Mouse (Mus musculus) ES-E14 (cell line): ENCODE results near the gene Tsen2. TPM values are rescaled to one million over a fixed set of nuclear protein-coding genes. Genes with fewer than 3 reads are reported as not detected.

ENCODE experiments used
- DNase-seq: peaks from one replicate; pipeline ENCODE4 v3.0.0-alpha.2; 2013; ENCODE audit warnings: low read depth, low spot score
- H3K27ac ChIP-seq: 2 replicates; pipeline ENCODE4 v1.5.1; 2012; ENCODE audit warnings: low read depth, mild to moderate bottlenecking, low read length, moderate library complexity, mixed read lengths; ENCODE audit not compliant: poor library complexity, insufficient read depth, severe bottlenecking
- H3K36me3 ChIP-seq: 2 replicates; pipeline ENCODE4 v1.6.1; 2012; ENCODE audit warnings: mild to moderate bottlenecking, low read length, moderate library complexity, mixed read lengths; ENCODE audit not compliant: control insufficient read depth, poor library complexity, insufficient read depth, severe bottlenecking
- H3K4me1 ChIP-seq, 2 experiments: fragments of 150-350 bp in 1 of 2; sonication (generic) in 1 of 2; 2 replicates each; pipeline ENCODE4 v1.6.1; 2012; ENCODE audit warnings: low read length in 2 of 2, mild to moderate bottlenecking in 1 of 2, mixed read lengths in 1 of 2; ENCODE audit not compliant: control insufficient read depth in 2 of 2, insufficient read depth in 2 of 2, poor library complexity in 1 of 2
- H3K4me3 ChIP-seq, 2 experiments: fragments of 150-350 bp in 1 of 2; sonication (generic) in 1 of 2; 2 replicates each; pipeline ENCODE4 v1.5.1; 2012; ENCODE audit warnings: low read length in 2 of 2, low read depth in 1 of 2, mild to moderate bottlenecking in 1 of 2, mixed read lengths in 1 of 2; ENCODE audit not compliant: insufficient read depth in 1 of 2, poor library complexity in 1 of 2, severe bottlenecking in 1 of 2
- H3K9ac ChIP-seq: 2 replicates; pipeline ENCODE4 v1.6.1; 2012; ENCODE audit warnings: low read depth, mild to moderate bottlenecking, low read length, mixed read lengths; ENCODE audit not compliant: poor library complexity, insufficient read depth, severe bottlenecking
- H3K9me3 ChIP-seq: fragments of 150-350 bp; sonication (generic); 2 replicates; pipeline ENCODE4 v1.6.1; 2012; ENCODE audit warnings: low read depth, mild to moderate bottlenecking, low read length; ENCODE audit not compliant: control insufficient read depth, insufficient read depth
- CHD2 ChIP-seq: IDR thresholded peaks from 2 replicates; pipeline ENCODE4 v1.6.1; 2014; ENCODE audit warnings: mild to moderate bottlenecking, low read depth, low read length, inconsistent platforms
- HCFC1 ChIP-seq: IDR thresholded peaks from 2 replicates; pipeline ENCODE4 v1.6.1; 2012; ENCODE audit warnings: low read length, inconsistent platforms, borderline replicate concordance; ENCODE audit not compliant: insufficient read depth
- MAFK ChIP-seq: IDR thresholded peaks from 2 replicates; pipeline ENCODE4 v1.6.1; 2014; ENCODE audit warnings: mild to moderate bottlenecking, low read depth, low read length, inconsistent platforms; ENCODE audit not compliant: insufficient read depth
- ZC3H11A ChIP-seq: IDR thresholded peaks from 2 replicates; pipeline ENCODE4 v1.6.1; 2012; ENCODE audit warnings: low read depth, mild to moderate bottlenecking, inconsistent platforms, low read length, borderline replicate concordance
- ZNF384 ChIP-seq: IDR thresholded peaks from 2 replicates; pipeline ENCODE4 v1.6.1; 2012; ENCODE audit warnings: low read depth, low read length, inconsistent platforms
- in situ Hi-C, 2 experiments: fragments of 600-800 bp; cut with MboI; formaldehyde crosslinking; loops; one replicate each; pipeline ENCODE4 v1.15.1; 2025; ENCODE audit warnings: low sequenced_read_pairs in 2 of 2, inconsistent platforms in 1 of 2; ENCODE audit not compliant: unreplicated experiment in 2 of 2
- total RNA-seq: library from RNA; depleted of rRNA; stranded (reverse); fragments of 300-350 nt; gene quantifications from 2 replicates; pipeline ENCODE4 v1.2.3, GENCODE M21; 2012

Gene Tsen2
- total RNA-seq, 1 experiment: 35.9 TPM

DNA sequence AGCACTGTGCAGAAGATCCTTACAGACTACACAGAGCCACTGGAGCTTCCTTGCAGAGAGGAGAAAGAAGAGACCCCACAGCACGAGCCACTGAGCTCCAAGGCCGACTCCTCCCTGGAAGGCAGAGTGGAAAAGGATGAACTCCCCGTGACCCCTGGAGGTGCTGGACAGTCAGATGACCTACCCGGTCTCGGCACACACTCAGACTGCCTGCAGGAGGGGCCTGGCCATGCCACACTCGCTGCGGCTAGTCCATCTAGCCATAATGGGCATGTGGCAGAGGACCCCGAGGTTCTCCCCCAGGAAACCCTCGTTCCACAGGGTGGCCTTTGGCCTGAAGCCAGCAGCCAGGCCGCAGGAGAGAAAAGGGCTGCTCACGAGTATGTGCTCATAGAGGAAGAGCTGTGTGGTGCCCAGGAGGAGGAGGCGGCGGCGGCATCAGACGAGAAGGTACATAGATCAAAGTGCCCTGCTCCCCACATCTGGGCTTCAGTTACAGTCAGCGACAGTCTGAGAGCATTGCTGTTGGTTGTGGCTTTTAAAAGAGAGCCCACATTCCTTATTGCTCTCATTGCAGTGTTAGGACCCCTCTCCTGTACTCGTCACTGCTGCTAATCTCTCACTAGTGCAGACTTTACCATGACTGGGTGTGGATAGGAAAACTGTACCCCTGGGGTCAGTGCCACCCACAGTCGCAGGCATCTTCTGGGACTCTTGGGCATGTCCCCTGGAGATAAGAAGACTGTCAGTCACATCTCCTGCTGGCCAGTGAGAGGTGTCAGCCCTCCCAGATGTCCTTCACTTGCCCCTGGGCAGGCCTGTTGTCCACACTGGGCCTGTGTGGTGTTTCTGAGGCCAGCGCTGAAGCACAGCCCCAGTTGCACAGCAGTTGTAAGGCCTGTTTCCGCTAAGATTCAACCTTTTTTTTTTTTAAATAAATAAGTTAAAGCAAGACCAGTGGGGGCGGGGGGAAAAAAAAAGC lies 15.5 kb downstream of the Tsen2 start:
- in situ Hi-C loops: no loop called here
- Histone ChIP-seq H3K36me3 (peaks cover 29% of the 10 kb centered on the region), H3K9me3 (no peaks in the 10 kb centered on the region), H3K4me1 (no peaks in the 10 kb centered on the region), H3K27ac (no peak overlapping the region), H3K4me3 (no peak overlapping the region), H3K9ac (no peak overlapping the region)
- DNase-seq: no peak
- TF ChIP-seq HCFC1 (no peak), MAFK (no peak), CHD2 (no peak)

DNA sequence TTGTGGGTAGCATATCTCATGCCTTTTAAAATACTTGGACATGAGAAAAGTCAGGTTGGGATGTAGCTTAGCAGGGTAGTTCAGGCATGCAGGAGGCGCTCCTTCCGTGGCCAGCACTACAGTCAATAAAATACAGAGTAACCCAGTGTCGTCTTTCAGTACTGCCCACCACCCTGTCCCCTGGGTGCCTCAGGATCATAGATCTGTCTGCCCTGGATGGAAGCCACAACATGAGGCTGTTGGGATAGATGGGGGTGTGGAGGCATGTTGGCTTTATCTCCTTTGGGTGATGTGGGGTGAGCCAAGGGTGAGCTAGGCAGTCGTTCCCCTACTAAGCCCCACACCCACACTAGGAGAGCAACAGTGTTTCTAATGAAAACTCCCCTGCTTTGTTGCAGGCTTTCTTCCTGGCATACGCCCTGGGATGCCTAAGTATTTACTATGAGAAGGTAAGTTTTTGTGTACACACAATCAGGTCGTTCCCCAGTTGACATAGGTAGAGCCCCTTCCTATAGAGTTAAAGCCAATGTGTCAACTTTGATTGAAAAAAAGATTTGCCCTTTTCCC lies 21.1 kb downstream of the Tsen2 start:
- H3K9me3 ChIP-seq: peaks cover 2% of the 10 kb centered on the region; the same call in 1 of the 2 replicates
- H3K9ac ChIP-seq: no peak overlapping the region
- peaks cover 42% of the 10 kb centered on the region for H3K36me3 ChIP-seq
- in situ Hi-C loops: no loop called here
- H3K27ac ChIP-seq: no peak overlapping the region
- no peak overlapping the region for H3K4me3 ChIP-seq
- DNase-seq: no peak
- no peak for TF ChIP-seq CHD2
- TF ChIP-seq MAFK: no peak
- no peak for TF ChIP-seq HCFC1
- TF ChIP-seq ZNF384: no peak
- TF ChIP-seq ZC3H11A: no peak
- H3K4me1 ChIP-seq: no peaks in the 10 kb centered on the region

DNA sequence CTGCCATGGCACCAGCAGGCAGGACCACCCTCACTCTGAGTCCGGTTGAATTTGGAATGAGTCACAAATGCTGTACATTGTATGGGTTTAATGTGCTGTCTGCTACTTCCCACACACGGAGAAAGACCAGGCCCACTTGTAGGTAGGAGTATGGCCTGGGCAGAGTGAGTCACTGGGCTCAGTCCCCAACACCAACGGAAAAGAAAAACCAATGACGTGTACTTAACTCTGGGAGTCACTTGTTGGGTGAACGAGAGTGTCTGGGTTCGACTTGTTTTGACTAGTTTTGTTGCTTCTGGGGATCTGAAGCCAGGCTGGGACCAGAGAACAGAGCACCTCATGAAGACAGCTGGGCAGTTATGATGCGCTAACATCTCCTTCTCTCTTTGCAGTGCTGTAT lies 29.7 kb downstream of the Tsen2 start:
- Histone ChIP-seq H3K4me1 (no peaks in the 10 kb centered on the region), H3K9ac (no peak overlapping the region), H3K9me3 (peaks cover under 1% of the 10 kb centered on the region; the same call in 1 of the 2 replicates), H3K36me3 (peaks cover 53% of the 10 kb centered on the region), H3K27ac (no peak overlapping the region), H3K4me3 (no peak overlapping the region)
- no peak for TF ChIP-seq ZC3H11A
- in situ Hi-C loops: no loop called here
- no peak for DNase-seq

DNA sequence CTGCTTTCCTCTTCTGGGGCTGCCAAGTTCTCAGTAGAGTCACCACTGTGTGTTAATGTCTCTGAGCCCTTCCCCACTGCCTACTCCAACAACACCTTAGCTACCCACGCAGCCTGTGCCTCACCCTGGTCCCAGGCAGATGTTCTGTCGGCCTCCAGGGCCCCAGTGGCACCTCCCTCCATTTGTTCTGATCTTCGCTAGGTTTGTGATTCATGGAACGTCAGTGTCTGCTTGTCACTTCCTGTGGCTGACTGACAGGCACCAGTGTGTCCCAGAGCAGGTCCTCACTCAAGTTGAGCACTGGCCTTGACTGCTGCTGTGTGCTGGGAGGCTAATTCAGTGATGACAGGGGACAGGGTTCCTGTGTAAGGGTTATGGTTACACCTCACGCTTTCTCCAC lies 32.9 kb downstream of the Tsen2 start:
- no peak for DNase-seq
- in situ Hi-C loops: no loop called here
- no peaks in the 10 kb centered on the region for H3K4me1 ChIP-seq
- TF ChIP-seq ZNF384 (no peak), ZC3H11A (no peak), HCFC1 (no peak), CHD2 (no peak), MAFK (no peak)
- peaks cover 41% of the 10 kb centered on the region for H3K36me3 ChIP-seq
- H3K27ac ChIP-seq: no peak overlapping the region
- H3K9ac ChIP-seq: no peak overlapping the region
- no peak overlapping the region for H3K4me3 ChIP-seq
- H3K9me3 ChIP-seq: no peaks in the 10 kb centered on the region

DNA sequence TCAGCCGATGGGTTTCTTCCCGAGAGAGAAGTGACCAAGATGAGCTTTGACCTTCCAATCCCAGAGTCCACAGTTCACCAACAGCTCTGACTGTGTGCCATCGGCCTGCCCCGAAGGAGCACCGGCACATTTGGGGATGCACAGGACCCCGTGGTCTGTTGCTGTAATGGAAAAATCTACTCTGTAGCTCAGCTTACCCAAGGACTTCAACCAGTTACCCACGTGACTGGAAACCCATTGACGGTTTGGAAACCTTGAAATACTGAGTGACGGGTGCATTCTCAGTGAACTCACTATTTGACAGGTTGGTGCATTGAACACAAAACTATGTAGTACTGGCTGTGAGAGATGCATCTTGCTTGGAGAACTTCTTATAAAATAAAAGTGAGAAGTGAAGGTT lies 33.5 kb downstream of the Tsen2 start:
- TF ChIP-seq CHD2 (no peak), ZC3H11A (no peak), MAFK (no peak), HCFC1 (no peak), ZNF384 (no peak)
- Histone ChIP-seq H3K36me3 (peaks cover 38% of the 10 kb centered on the region), H3K4me3 (no peak overlapping the region), H3K4me1 (no peaks in the 10 kb centered on the region; a peak in 1 of 4 replicates), H3K9me3 (no peaks in the 10 kb centered on the region), H3K9ac (no peak overlapping the region), H3K27ac (no peak overlapping the region)
- in situ Hi-C loops: no loop called here
- DNase-seq: no peak
